Mouse (Mus musculus) layer of hippocampus, postnatal 14 days (tissue): ENCODE data around the gene Fam120a. TPM values are rescaled to one million over a fixed set of nuclear protein-coding genes. Genes with fewer than 3 reads are reported as not detected.

ENCODE experiments used
- DNase-seq, 2 experiments: peaks; one replicate each; pipeline ENCODE4 v3.0.0; 2021 to 2022; ENCODE audit warnings: low spot score in 2 of 2, mixed read lengths in 1 of 2
- total RNA-seq, 2 experiments: library from RNA; stranded (reverse); gene quantifications; 2 replicates each; pipeline ENCODE4 v1.2.3; 2021

Fam120a gene
- total RNA-seq, 2 experiments from 2014 or later = 113 to 114 TPM

- DNase-seq = peak; percentile 41 to 59
Measured at GRCm38 (mm10) chr13:48966851-48967821, 681 bp downstream of the Fam120a start.

GRCm38 (mm10) chr13:48965559-48966525 lies 2.0 kb downstream of the Fam120a start:
- peak; percentile 37 to 79 for DNase-seq

GRCm38 (mm10) chr13:48964850-48965249 lies 3.0 kb downstream of the Fam120a start:
- DNase-seq = no peak

- no peak for DNase-seq
Measured at GRCm38 (mm10) chr13:48963111-48963510, 4.7 kb downstream of the Fam120a start.

GRCm38 (mm10) chr13:48962519-48962918 lies 5.3 kb downstream of the Fam120a start:
- DNase-seq = no peak

- DNase-seq = no peak
Measured at GRCm38 (mm10) chr13:48958608-48959007, 9.2 kb downstream of the Fam120a start.

GRCm38 (mm10) chr13:48954825-48955224 lies 13.0 kb downstream of the Fam120a start:
- no peak for DNase-seq

- no peak for DNase-seq
Measured at GRCm38 (mm10) chr13:48950600-48951241, 17.1 kb downstream of the Fam120a start.

- DNase-seq = peak in 1 of 2 experiments; percentile 26
Measured at GRCm38 (mm10) chr13:48948951-48949350, 18.9 kb downstream of the Fam120a start.

GRCm38 (mm10) chr13:48944571-48944970 lies 23.2 kb downstream of the Fam120a start:
- no peak for DNase-seq

- no peak for DNase-seq
Measured at GRCm38 (mm10) chr13:48942471-48942870, 25.3 kb downstream of the Fam120a start.

GRCm38 (mm10) chr13:48941773-48942172 lies 26.0 kb downstream of the Fam120a start:
- no peak for DNase-seq

- DNase-seq = no peak
Measured at GRCm38 (mm10) chr13:48934597-48934996, 33.2 kb downstream of the Fam120a start.

GRCm38 (mm10) chr13:48932692-48933091 lies 35.1 kb downstream of the Fam120a start:
- DNase-seq = no peak

GRCm38 (mm10) chr13:48931687-48932086 lies 36.1 kb downstream of the Fam120a start:
- DNase-seq = no peak

GRCm38 (mm10) chr13:48931232-48931631 lies 36.6 kb downstream of the Fam120a start:
- peak in 1 of 2 experiments; percentile 29 for DNase-seq

GRCm38 (mm10) chr13:48929535-48930110 lies 38.2 kb downstream of the Fam120a start:
- no peak for DNase-seq

- DNase-seq = no peak
Measured at GRCm38 (mm10) chr13:48927609-48928008, 40.2 kb downstream of the Fam120a start.

- DNase-seq = no peak
Measured at GRCm38 (mm10) chr13:48922712-48923111, 45.1 kb downstream of the Fam120a start.

GRCm38 (mm10) chr13:48921256-48921655 lies 46.6 kb downstream of the Fam120a start:
- no peak for DNase-seq
